Mouse (Mus musculus): ENCODE data around the gene Sirt5. TPM values are rescaled to one million over a fixed set of nuclear protein-coding genes. Genes with fewer than 3 reads are reported as not detected.

Gene Sirt5
- polyA plus RNA-seq, 1 experiment from 2014 or later = 24.9 TPM

- Histone ChIP-seq H3K36me3 (ENCODE audit: control insufficient read depth, insufficient read depth, low read length) (no peaks in the 10 kb centered on the region), H3K27me3 (ENCODE audit: control insufficient read depth, insufficient read depth, low read depth, low read length) (no peaks in the 10 kb centered on the region), H3K9ac (ENCODE audit: low read length) (no peak overlapping the region), H3K9me3 (ENCODE audit: control insufficient read depth, low read length) (no peaks in the 10 kb centered on the region), H3K27ac (ENCODE audit: low read length) (no peak overlapping the region), H3K4me3 (ENCODE audit: low read length) (no peak overlapping the region), H3K4me1 (replicated peaks; ENCODE audit: control insufficient read depth, insufficient read depth, low read length) (peaks cover 14% of the 10 kb centered on the region), H3K4me2 (ENCODE audit: low read depth, low read length) (no peak overlapping the region)
- no peak for ATAC-seq (ENCODE audit: low read depth)
- 94% methylated on average over 4 of the region's 4 CpGs for WGBS
Observed at GRCm38 (mm10) chr13:43443706-43444105, 78.4 kb downstream of the Sirt5 start.

- 89% methylated on average over 3 of the region's 3 CpGs for WGBS
- H3K36me3 ChIP-seq (ENCODE audit: control insufficient read depth, insufficient read depth, low read length) = no peaks in the 10 kb centered on the region
Observed at GRCm38 (mm10) chr13:43444717-43445116, 79.4 kb downstream of the Sirt5 start.

More at GRCm38 (mm10) chr13:43444717-43445116, 79.4 kb downstream of the Sirt5 start:
- Histone ChIP-seq H3K9me3 (ENCODE audit: control insufficient read depth, low read length) (no peaks in the 10 kb centered on the region), H3K27me3 (ENCODE audit: control insufficient read depth, insufficient read depth, low read depth, low read length) (no peaks in the 10 kb centered on the region), H3K27ac (ENCODE audit: low read length) (no peak overlapping the region), H3K9ac (ENCODE audit: low read length) (no peak overlapping the region), H3K4me3 (ENCODE audit: low read length) (no peak overlapping the region), H3K4me2 (ENCODE audit: low read depth, low read length) (no peak overlapping the region), H3K4me1 (replicated peaks; ENCODE audit: control insufficient read depth, insufficient read depth, low read length) (peaks cover 14% of the 10 kb centered on the region)
- no peak for ATAC-seq (ENCODE audit: low read depth)

Other genes with a start within 250 kb of the Sirt5 start
- 44.4 and 47.3 TPM in 2 replicates for gene Tbc1d7, start 194.0 kb upstream of the Sirt5 start, polyA plus RNA-seq (2015; fragmentation: Nextera tagmentation; extraction: Ambion mirVana)
- 0.89 and 1.2 TPM in 2 replicates for gene Gfod1, start 61.3 kb upstream of the Sirt5 start, polyA plus RNA-seq (2015; fragmentation: Nextera tagmentation; extraction: Ambion mirVana)
- gene Nol7, start 32.9 kb downstream of the Sirt5 start, polyA plus RNA-seq (2015; fragmentation: Nextera tagmentation; extraction: Ambion mirVana) = 130 and 132 TPM in 2 replicates
- gene Ranbp9, start 115.8 kb downstream of the Sirt5 start, polyA plus RNA-seq (2015; fragmentation: Nextera tagmentation; extraction: Ambion mirVana) = 8.8 and 8.9 TPM in 2 replicates
- gene Mcur1, start 194.7 kb downstream of the Sirt5 start, polyA plus RNA-seq (2015; fragmentation: Nextera tagmentation; extraction: Ambion mirVana) = 15.9 and 16.4 TPM in 2 replicates